Mouse (Mus musculus) E14TG2a.4 (cell line): ENCODE results near the gene Dpep2nb.

Experiments
- CTCF ChIP-seq: conservative IDR thresholded peaks from 2 replicates; pipeline ENCODE4 v1.5.1; 2014; ENCODE audit warnings: low read length
- POU5F1 ChIP-seq: IDR thresholded peaks from 2 replicates; pipeline ENCODE4 v1.6.1; 2014; ENCODE audit warnings: low read length, borderline replicate concordance

- TF ChIP-seq CTCF (no peak), POU5F1 (no peak)
Observed at GRCm38 (mm10) chr8:105965266-105965904, 40.4 kb downstream of the Dpep2nb start.
